In genomic region chrX:141724937-141725918, GRCm38 (mm10) we compare ENCODE assay signal across 8 mouse cellular contexts. TPM values are rescaled to one million over a fixed set of nuclear protein-coding genes. Genes with fewer than 3 reads are reported as not detected.
A peak's percentile ranks its signal among the peaks of the same experiment; 100 is the strongest.
DNase-seq lines count a peak whose midpoint lies in the region; ATAC-seq and TF ChIP-seq lines count a peak whose summit lies in the region.

TSS of gene Irs4 (minus strand) at chrX:141725263.

- TF ChIP-seq EP300 in liver, postnatal 0 days (IDR thresholded peaks at IDR 0.05; ENCODE audit: low read depth) = no peak

- peak within 1 kb of the TSS; percentile 49 for H3K4me3 ChIP-seq in hindbrain, embryonic 16.5 days (ENCODE audit: low read length)
- no peak within 1 kb of the TSS for H3K4me3 ChIP-seq in liver, postnatal 0 days (ENCODE audit: low read depth, low read length)
- H3K4me3 ChIP-seq in layer of hippocampus, adult 2 months = no peak within 1 kb of the TSS; the same call in 1 of the 2 replicates

- H3K36me3 ChIP-seq in hindbrain, embryonic 16.5 days (ENCODE audit: control insufficient read depth, insufficient read depth, low read length) = no peaks in the 10 kb centered on the region
- H3K36me3 ChIP-seq in liver, postnatal 0 days (replicated peaks; ENCODE audit: insufficient read depth, low read length) = no peaks in the 10 kb centered on the region

- peak within 1 kb of the TSS; percentile 62 for H3K4me2 ChIP-seq in hindbrain, embryonic 16.5 days (ENCODE audit: low read length)
- H3K4me2 ChIP-seq in liver, postnatal 0 days (ENCODE audit: low read depth, low read length) = peak within 1 kb of the TSS; percentile 47

- peaks cover 7% of the 10 kb centered on the region for H3K4me1 ChIP-seq in hindbrain, embryonic 16.5 days (ENCODE audit: control insufficient read depth, insufficient read depth, low read depth, low read length)
- H3K4me1 ChIP-seq in liver, postnatal 0 days (ENCODE audit: insufficient read depth) = no peaks in the 10 kb centered on the region

- H3K27me3 ChIP-seq in hindbrain, embryonic 16.5 days (replicated peaks; ENCODE audit: control insufficient read depth, insufficient read depth, low read length) = peaks cover 30% of the 10 kb centered on the region
- H3K27me3 ChIP-seq in liver, postnatal 0 days (ENCODE audit: insufficient read depth, low read length) = peaks cover 67% of the 10 kb centered on the region

- peak; percentile 1 for DNase-seq in WW6 (ENCODE audit: low read depth, low spot score)
- DNase-seq in embryo, embryonic 10 days (ENCODE audit: low spot score) = peak; percentile 51
- peak; percentile 11 for DNase-seq in liver, postnatal 0 days
- no peak for DNase-seq in layer of hippocampus, adult 2 months (ENCODE audit: low spot score in 2 of 2)
- DNase-seq in urinary bladder, postnatal 25 days (ENCODE audit: low spot score) = no peak
- DNase-seq in gastrocnemius, postnatal 25 days = no peak
- DNase-seq in spleen, postnatal 10 days (ENCODE audit: low spot score in 2 of 2) = no peak

- peak; percentile 89 for ATAC-seq in hindbrain, embryonic 16.5 days
- ATAC-seq in liver, postnatal 0 days = no peak

- TF ChIP-seq CTCF in liver, postnatal 0 days (IDR thresholded peaks at IDR 0.05; ENCODE audit: low read depth) = no peak
- TF ChIP-seq CTCF in layer of hippocampus, adult 2 months (conservative IDR thresholded peaks at IDR 0.05) = no peak

- peak within 1 kb of the TSS; percentile 38 for H3K9ac ChIP-seq in hindbrain, embryonic 16.5 days (ENCODE audit: low read depth, low read length)
- no peak within 1 kb of the TSS for H3K9ac ChIP-seq in liver, postnatal 0 days (replicated peaks)

- no peaks in the 10 kb centered on the region for H3K9me3 ChIP-seq in hindbrain, embryonic 16.5 days (ENCODE audit: control insufficient read depth, low read length)
- H3K9me3 ChIP-seq in liver, postnatal 0 days (ENCODE audit: low read length) = no peaks in the 10 kb centered on the region

- 22% methylated on average over 41 of the region's 51 CpGs for WGBS in hindbrain, embryonic 16.5 days
- 23% methylated on average over 47 of the region's 51 CpGs for WGBS in liver, postnatal 0 days (ENCODE audit: insufficient replicate concordance)

- no peak within 1 kb of the TSS for H3K27ac ChIP-seq in hindbrain, embryonic 16.5 days (ENCODE audit: low read depth, low read length)
- no peak within 1 kb of the TSS for H3K27ac ChIP-seq in liver, postnatal 0 days (ENCODE audit: low read depth)
- no peak within 1 kb of the TSS for H3K27ac ChIP-seq in layer of hippocampus, adult 2 months

RNA-seq across cellular contexts. Expression of gene Irs4, which starts in this region (rescaled TPM):
- 1.8 and 2.1 TPM in 2 replicates for polyA plus RNA-seq in hindbrain, embryonic 16.5 days (2015; fragmentation: Nextera tagmentation; extraction: Ambion mirVana)
- not detected in 2 replicates for polyA plus RNA-seq in liver, postnatal 0 days (2015; fragmentation: Nextera tagmentation; extraction: Ambion mirVana)
- total RNA-seq in layer of hippocampus, adult 2 months (2021) = under 1 TPM; 0.12 to 0.15 TPM
- not detected for total RNA-seq in gastrocnemius, postnatal 25 days (2021)

Comparison
In these comparisons a context has a peak if more than half of its experiments do, and no peak if none do; other contexts are left out.
1. Peak in DNase-seq and H3K4me2 ChIP-seq in liver, postnatal 0 days; RNA of the gene not detected or under 1 TPM.
2. DNase-seq: peak in WW6 (single experiment) and embryo, embryonic 10 days (single experiment); none in layer of hippocampus, adult 2 months (0 of 2), urinary bladder, postnatal 25 days (single experiment), gastrocnemius, postnatal 25 days (single experiment) and spleen, postnatal 10 days (0 of 2).